Mouse (Mus musculus): ENCODE measurements around the gene Olfr1260. TPM values are rescaled to one million over a fixed set of nuclear protein-coding genes. Genes with fewer than 3 reads are reported as not detected.

Gene Olfr1260
- not detected for total RNA-seq (2023)

GRCm38 (mm10) chr2:89974184-89974583, at the start of gene Olfr1260:
TSS of gene Olfr1260 (plus strand) at chr2:89974340.

GRCm38 (mm10) chr2:89927009-89927408, 47.1 kb upstream of the Olfr1260 start, which contains the start of gene Olfr1258:
TSS of gene Olfr1258 (plus strand) at chr2:89927309.

GRCm38 (mm10) chr2:89948564-89948963, 25.6 kb upstream of the Olfr1260 start, which contains the start of gene Olfr1259:
TSS of gene Olfr1259 (minus strand) at chr2:89948664.

GRCm38 (mm10) chr2:89990921-89991320, 16.8 kb downstream of the Olfr1260 start, which contains the start of gene Olfr1261:
TSS of gene Olfr1261 (plus strand) at chr2:89991221.

GRCm38 (mm10) chr2:89999845-90000244, 25.7 kb downstream of the Olfr1260 start, which contains the start of gene Olfr1262:
TSS of gene Olfr1262 (plus strand) at chr2:90000145.

GRCm38 (mm10) chr2:90011831-90012230, 37.7 kb downstream of the Olfr1260 start, which contains the start of gene Olfr1263:
TSS of gene Olfr1263 (plus strand) at chr2:90012131.

GRCm38 (mm10) chr2:90025477-90025876, 51.3 kb downstream of the Olfr1260 start, which contains the start of gene Olfr1264:
TSS of gene Olfr1264 (minus strand) at chr2:90025577.

Other genes with a start within 250 kb of the Olfr1260 start
- not detected for gene Olfr1252, start 249.3 kb upstream of the Olfr1260 start, total RNA-seq (2023)
- not detected for gene Olfr1253, start 217.2 kb upstream of the Olfr1260 start, total RNA-seq (2023)
- not detected for gene Olfr1254, start 180.7 kb upstream of the Olfr1260 start, total RNA-seq (2023)
- gene Olfr1255, start 162.3 kb upstream of the Olfr1260 start, total RNA-seq (2023), result not detected
- not detected for gene Olfr1256, start 132.8 kb upstream of the Olfr1260 start, total RNA-seq (2023)
- not detected for gene Olfr48, start 126.1 kb upstream of the Olfr1260 start, total RNA-seq (2023)
- not detected for gene Olfr1257, start 95.9 kb upstream of the Olfr1260 start, total RNA-seq (2023)
- not detected for gene Olfr1258, start 47.0 kb upstream of the Olfr1260 start, total RNA-seq (2023)
- gene Olfr1259, start 25.7 kb upstream of the Olfr1260 start, total RNA-seq (2023), result not detected
- not detected for gene Olfr1261, start 16.9 kb downstream of the Olfr1260 start, total RNA-seq (2023)
- gene Olfr1262, start 25.8 kb downstream of the Olfr1260 start, total RNA-seq (2023), result not detected
- gene Olfr1263, start 37.8 kb downstream of the Olfr1260 start, total RNA-seq (2023), result not detected
- gene Olfr1264, start 51.2 kb downstream of the Olfr1260 start, total RNA-seq (2023), result not detected
- not detected for gene Olfr1265, start 61.0 kb downstream of the Olfr1260 start, total RNA-seq (2023)
- gene Olfr140, start 89.3 kb downstream of the Olfr1260 start, total RNA-seq (2023), result not detected
- not detected for gene Olfr1269, start 147.1 kb downstream of the Olfr1260 start, total RNA-seq (2023)
- not detected for gene Olfr32, start 168.0 kb downstream of the Olfr1260 start, total RNA-seq (2023)
- gene Olfr1270, start 178.8 kb downstream of the Olfr1260 start, total RNA-seq (2023), result not detected